ENCODE assay signal across 11 mouse cellular contexts in genomic region chr10:77008698-77009097, GRCm38 (mm10). TPM values are rescaled to one million over a fixed set of nuclear protein-coding genes. Genes with fewer than 3 reads are reported as not detected.
DNase-seq lines count a peak whose midpoint lies in the region; ATAC-seq and TF ChIP-seq lines count a peak whose summit lies in the region.
"Had no signal": no experiment of that assay in that cellular context is flagged by ENCODE, and none has a peak within 500 bp of the region (broad histone marks: within the 10 kb centered on the region; RNA-seq: fewer than 3 reads in every experiment).

No protein-coding gene starts in this region.

- peaks cover 16% of the 10 kb centered on the region for H3K4me1 ChIP-seq in cerebellum, adult 2 months (ENCODE audit: control insufficient read depth, insufficient read depth, low read length)
- H3K4me1 ChIP-seq in midbrain, embryonic 11.5 days (ENCODE audit: control insufficient read depth, insufficient read depth, low read length) = peaks cover 11% of the 10 kb centered on the region
- H3K4me1 ChIP-seq in midbrain, embryonic 16.5 days (ENCODE audit: control insufficient read depth, insufficient read depth, low read length) = peaks cover 9% of the 10 kb centered on the region; the same call in 1 of the 2 replicates
- peaks cover 8% of the 10 kb centered on the region for H3K4me1 ChIP-seq in hindbrain, embryonic 14.5 days (replicated peaks; ENCODE audit: control insufficient read depth, insufficient read depth, low read length)
- H3K4me1 ChIP-seq in olfactory bulb, adult 2 months (ENCODE audit: control insufficient read depth, insufficient read depth, low read length) = peaks cover 32% of the 10 kb centered on the region
- H3K4me1 ChIP-seq in lung, postnatal 0 days (ENCODE audit: insufficient read depth, low read depth, low read length) = no peaks in the 10 kb centered on the region

- no peaks in the 10 kb centered on the region for H3K9me3 ChIP-seq in midbrain, embryonic 11.5 days (ENCODE audit: control insufficient read depth, low read length)
- no peaks in the 10 kb centered on the region for H3K9me3 ChIP-seq in midbrain, embryonic 16.5 days (replicated peaks; ENCODE audit: control insufficient read depth, low read length, poor library complexity, severe bottlenecking)
- no peaks in the 10 kb centered on the region for H3K9me3 ChIP-seq in hindbrain, embryonic 14.5 days (ENCODE audit: control insufficient read depth, low read length)
- no peaks in the 10 kb centered on the region for H3K9me3 ChIP-seq in lung, postnatal 0 days (ENCODE audit: low read length)
- H3K9me3 ChIP-seq: embryonic facial prominence, embryonic 15.5 days; limb, embryonic 13.5 days had no signal

- no peak for TF ChIP-seq EP300 in lung, postnatal 0 days (IDR thresholded peaks at IDR 0.05)

- no peak for ATAC-seq in midbrain, embryonic 11.5 days (ENCODE audit: low FRiP score)
- ATAC-seq in midbrain, embryonic 16.5 days = no peak
- ATAC-seq in hindbrain, embryonic 14.5 days (ENCODE audit: low FRiP score) = no peak
- no peak for ATAC-seq in lung, postnatal 0 days

- no peak overlapping the region for H3K4me2 ChIP-seq in midbrain, embryonic 11.5 days
- no peak overlapping the region for H3K4me2 ChIP-seq in midbrain, embryonic 16.5 days (ENCODE audit: low read length)
- H3K4me2 ChIP-seq in hindbrain, embryonic 14.5 days (replicated peaks) = no peak overlapping the region
- H3K4me2 ChIP-seq in lung, postnatal 0 days (replicated peaks; ENCODE audit: low read depth, low read length) = no peak overlapping the region
- H3K4me2 ChIP-seq: embryonic facial prominence, embryonic 15.5 days had no signal

- TF ChIP-seq CTCF in cerebellum, adult 2 months (IDR thresholded peaks at IDR 0.05; ENCODE audit: borderline replicate concordance, insufficient read depth, low read depth, low read length) = no peak
- no peak for TF ChIP-seq CTCF in olfactory bulb, adult 2 months (IDR thresholded peaks at IDR 0.05; ENCODE audit: insufficient read depth, low read depth, low read length)
- no peak for TF ChIP-seq CTCF in lung, postnatal 0 days (IDR thresholded peaks at IDR 0.05)

- DNase-seq in cerebellum, adult 2 months = peak; percentile 43 to 57
- DNase-seq in cerebellum, postnatal 4 days (ENCODE audit: low spot score in 2 of 2) = no peak
- DNase-seq in midbrain, embryonic 11.5 days (ENCODE audit: low spot score, missing footprints) = no peak
- no peak for DNase-seq in hindbrain, embryonic 14.5 days (ENCODE audit: low spot score)
- no peak for DNase-seq in lung, postnatal 0 days (ENCODE audit: low spot score)
- no peak for DNase-seq in frontal cortex, postnatal 36 days (ENCODE audit: low spot score in 2 of 2)

- peak overlapping the region; percentile 57 for H3K27ac ChIP-seq in cerebellum, adult 2 months (ENCODE audit: insufficient read depth, low read length)
- peak overlapping the region; percentile 90; the same call in 1 of the 2 replicates for H3K27ac ChIP-seq in midbrain, embryonic 11.5 days (ENCODE audit: low read depth, low read length)
- no peak overlapping the region; the same call in 1 of the 2 replicates for H3K27ac ChIP-seq in midbrain, embryonic 16.5 days (ENCODE audit: low read length)
- H3K27ac ChIP-seq in hindbrain, embryonic 14.5 days = peak overlapping the region; percentile 52
- peak overlapping the region; percentile 95 for H3K27ac ChIP-seq in olfactory bulb, adult 2 months (ENCODE audit: insufficient read depth, low read depth, low read length)
- H3K27ac ChIP-seq in lung, postnatal 0 days (ENCODE audit: low read length) = no peak overlapping the region
- H3K27ac ChIP-seq: embryonic facial prominence, embryonic 15.5 days; stomach, postnatal 0 days had no signal

- no peaks in the 10 kb centered on the region for H3K36me3 ChIP-seq in midbrain, embryonic 11.5 days (ENCODE audit: control insufficient read depth, insufficient read depth, low read length)
- H3K36me3 ChIP-seq in midbrain, embryonic 16.5 days (ENCODE audit: control insufficient read depth, insufficient read depth, low read length) = no peaks in the 10 kb centered on the region
- H3K36me3 ChIP-seq in hindbrain, embryonic 14.5 days (replicated peaks; ENCODE audit: control insufficient read depth, insufficient read depth) = no peaks in the 10 kb centered on the region
- no peaks in the 10 kb centered on the region for H3K36me3 ChIP-seq in lung, postnatal 0 days (ENCODE audit: insufficient read depth, low read length)
- H3K36me3 ChIP-seq: embryonic facial prominence, embryonic 15.5 days; limb, embryonic 13.5 days had no signal

- no peak for TF ChIP-seq POLR2A in cerebellum, adult 2 months (IDR thresholded peaks at IDR 0.05; ENCODE audit: borderline replicate concordance, insufficient read depth, low read length)
- no peak for TF ChIP-seq POLR2A in olfactory bulb, adult 2 months (IDR thresholded peaks at IDR 0.05; ENCODE audit: insufficient read depth, low read depth, low read length)

- no peak overlapping the region for H3K9ac ChIP-seq in midbrain, embryonic 11.5 days (ENCODE audit: low read length)
- H3K9ac ChIP-seq in midbrain, embryonic 16.5 days (ENCODE audit: low read depth, low read length) = no peak overlapping the region
- H3K9ac ChIP-seq in hindbrain, embryonic 14.5 days = no peak overlapping the region
- H3K9ac ChIP-seq in lung, postnatal 0 days (replicated peaks; ENCODE audit: low read depth) = no peak overlapping the region
- H3K9ac ChIP-seq: embryonic facial prominence, embryonic 15.5 days had no signal

- H3K27me3 ChIP-seq in cerebellum, adult 2 months (ENCODE audit: control insufficient read depth, insufficient read depth, low read length) = no peaks in the 10 kb centered on the region
- no peaks in the 10 kb centered on the region for H3K27me3 ChIP-seq in midbrain, embryonic 11.5 days (ENCODE audit: control insufficient read depth, insufficient read depth, low read length)
- H3K27me3 ChIP-seq in midbrain, embryonic 16.5 days (ENCODE audit: control insufficient read depth, insufficient read depth, low read depth, low read length) = no peaks in the 10 kb centered on the region
- no peaks in the 10 kb centered on the region for H3K27me3 ChIP-seq in hindbrain, embryonic 14.5 days (ENCODE audit: control insufficient read depth, insufficient read depth, low read length)
- H3K27me3 ChIP-seq in lung, postnatal 0 days (replicated peaks; ENCODE audit: insufficient read depth, low read length) = no peaks in the 10 kb centered on the region
- H3K27me3 ChIP-seq: embryonic facial prominence, embryonic 15.5 days; limb, embryonic 13.5 days had no signal

- H3K4me3 ChIP-seq in cerebellum, adult 2 months (replicated peaks; ENCODE audit: insufficient read depth, low read depth, low read length) = no peak overlapping the region
- H3K4me3 ChIP-seq in midbrain, embryonic 11.5 days (ENCODE audit: low read depth, low read length) = no peak overlapping the region
- no peak overlapping the region for H3K4me3 ChIP-seq in midbrain, embryonic 16.5 days (ENCODE audit: low read depth, low read length)
- no peak overlapping the region for H3K4me3 ChIP-seq in hindbrain, embryonic 14.5 days (replicated peaks; ENCODE audit: low read length)
- no peak overlapping the region for H3K4me3 ChIP-seq in olfactory bulb, adult 2 months (ENCODE audit: insufficient read depth, low read depth, low read length)
- no peak overlapping the region for H3K4me3 ChIP-seq in lung, postnatal 0 days (ENCODE audit: low read depth, low read length)
- H3K4me3 ChIP-seq: embryonic facial prominence, embryonic 15.5 days; limb, embryonic 13.5 days had no signal

- 21% methylated on average over 3 of the region's 3 CpGs for WGBS in cerebellum, adult 2 months
- 70% methylated on average over 3 of the region's 3 CpGs for WGBS in midbrain, embryonic 11.5 days
- 75% methylated on average over 3 of the region's 3 CpGs for WGBS in midbrain, embryonic 16.5 days
- 81% methylated on average over 3 of the region's 3 CpGs for WGBS in hindbrain, embryonic 14.5 days
- 57% methylated on average over 3 of the region's 3 CpGs for WGBS in olfactory bulb, adult 2 months
- 90% methylated on average over 3 of the region's 3 CpGs for WGBS in lung, postnatal 0 days

RNA-seq across cellular contexts. Expression of gene Slc19a1, which starts 23.3 kb away (rescaled TPM):
- polyA plus RNA-seq in cerebellum, adult 2 months (2012; rRNA removed) = 39.5 and 49.4 TPM in 2 replicates
- polyA plus RNA-seq in midbrain, embryonic 11.5 days (2014; fragmentation: Nextera tagmentation; extraction: Ambion mirVana) = 27.5 and 29.5 TPM in 2 replicates
- 44.2 and 44.4 TPM in 2 replicates for polyA plus RNA-seq in midbrain, embryonic 16.5 days (2015; fragmentation: Nextera tagmentation; extraction: Ambion mirVana)
- 42.1 and 42.4 TPM in 2 replicates for polyA plus RNA-seq in hindbrain, embryonic 14.5 days (2014; fragmentation: Nextera tagmentation; extraction: Ambion mirVana)
- polyA plus RNA-seq in olfactory bulb, adult 2 months (2012; ENCODE audit: insufficient read depth, insufficient read length, low replicate concordance, missing spikeins) = not detected in 2 replicates
- polyA plus RNA-seq in lung, postnatal 0 days (2015; fragmentation: Nextera tagmentation; extraction: Ambion mirVana) = 8.1 and 8.4 TPM in 2 replicates

RNA-seq across cellular contexts. Expression of gene Pcbp3, which starts 47.0 kb away (rescaled TPM):
- 72.3 and 79.5 TPM in 2 replicates for polyA plus RNA-seq in cerebellum, adult 2 months (2012; rRNA removed)
- 34.4 and 41.5 TPM in 2 replicates for polyA plus RNA-seq in midbrain, embryonic 11.5 days (2014; fragmentation: Nextera tagmentation; extraction: Ambion mirVana)
- polyA plus RNA-seq in midbrain, embryonic 16.5 days (2015; fragmentation: Nextera tagmentation; extraction: Ambion mirVana) = 68.8 and 78.8 TPM in 2 replicates
- polyA plus RNA-seq in hindbrain, embryonic 14.5 days (2014; fragmentation: Nextera tagmentation; extraction: Ambion mirVana) = 45.2 and 45.3 TPM in 2 replicates
- not detected in 2 replicates for polyA plus RNA-seq in olfactory bulb, adult 2 months (2012; ENCODE audit: insufficient read depth, insufficient read length, low replicate concordance, missing spikeins)
- polyA plus RNA-seq in lung, postnatal 0 days (2015; fragmentation: Nextera tagmentation; extraction: Ambion mirVana) = 29.0 and 29.3 TPM in 2 replicates

Comparison
In these comparisons a context has a peak if more than half of its experiments do, and no peak if none do; other contexts are left out.
1. DNase-seq: peak in cerebellum, adult 2 months (2 of 2); none in cerebellum, postnatal 4 days (0 of 2), midbrain, embryonic 11.5 days (single experiment), hindbrain, embryonic 14.5 days (single experiment), lung, postnatal 0 days (single experiment) and frontal cortex, postnatal 36 days (0 of 2).
2. H3K27ac ChIP-seq: peak in cerebellum, adult 2 months (single experiment), midbrain, embryonic 11.5 days (single experiment), hindbrain, embryonic 14.5 days (single experiment) and olfactory bulb, adult 2 months (single experiment); none in midbrain, embryonic 16.5 days (single experiment) and lung, postnatal 0 days (single experiment).